Mouse (Mus musculus) right cerebral cortex, postnatal 10 days (tissue): ENCODE data around the gene Acsm4.
"Not testable (repeated sequence)": the region's sequence is repeated elsewhere in the genome, so short reads cannot be mapped to it uniquely, and the experiment has no call there.

Experiments used
- DNase-seq, 2 experiments: peaks; one replicate each; pipeline ENCODE4 v3.0.0; 2021; ENCODE audit warnings: low spot score in 2 of 2

The Acsm4 gene

DNA sequence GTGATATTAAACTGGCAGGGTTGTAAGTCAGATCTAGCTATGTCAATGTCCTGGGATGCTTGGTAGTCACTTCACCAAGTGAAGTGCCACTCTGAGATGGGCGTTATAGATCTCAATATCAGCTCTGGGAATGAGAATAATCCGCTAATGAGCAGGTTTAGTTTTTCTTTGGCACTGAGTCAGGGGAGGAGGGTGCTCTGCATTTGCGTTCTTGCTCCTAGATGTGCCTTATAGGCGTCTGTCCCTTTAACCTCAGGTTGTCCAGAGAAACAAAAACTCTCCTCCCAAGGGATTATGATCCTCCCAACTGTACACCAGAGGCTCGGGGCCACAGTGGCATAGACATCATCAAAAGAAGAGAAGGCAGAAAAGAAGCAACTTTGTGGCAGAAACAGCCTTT is at the start of gene Acsm4:
TSS of gene Acsm4 (plus strand) at position 301 of the 400 bp plus-strand sequence.
- no peak for DNase-seq

- DNase-seq, result no peak
Observed at GRCm38 (mm10) chr7:119642307-119642706, 47.5 kb upstream of the Acsm4 start.

DNA sequence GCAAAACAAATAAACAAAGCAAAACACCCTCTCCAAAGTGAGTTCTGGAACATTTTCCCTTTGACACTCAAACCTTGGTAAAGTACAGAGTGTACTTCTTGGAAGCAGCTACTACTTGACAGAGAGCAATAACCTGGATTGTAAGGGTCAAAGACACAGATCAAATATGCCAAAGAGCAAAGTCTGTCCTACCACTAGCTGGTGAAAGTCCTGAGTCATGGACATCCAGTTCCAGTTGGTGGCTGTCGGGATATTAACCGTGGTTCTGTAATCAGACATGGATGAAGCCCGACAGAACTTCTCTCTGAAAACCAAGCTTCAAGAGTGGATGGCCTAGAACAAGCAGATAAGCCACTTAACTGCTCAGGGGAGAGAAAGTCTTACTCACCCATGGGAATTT is 21.9 kb upstream of the Acsm4 start:
- no peak for DNase-seq

DNA sequence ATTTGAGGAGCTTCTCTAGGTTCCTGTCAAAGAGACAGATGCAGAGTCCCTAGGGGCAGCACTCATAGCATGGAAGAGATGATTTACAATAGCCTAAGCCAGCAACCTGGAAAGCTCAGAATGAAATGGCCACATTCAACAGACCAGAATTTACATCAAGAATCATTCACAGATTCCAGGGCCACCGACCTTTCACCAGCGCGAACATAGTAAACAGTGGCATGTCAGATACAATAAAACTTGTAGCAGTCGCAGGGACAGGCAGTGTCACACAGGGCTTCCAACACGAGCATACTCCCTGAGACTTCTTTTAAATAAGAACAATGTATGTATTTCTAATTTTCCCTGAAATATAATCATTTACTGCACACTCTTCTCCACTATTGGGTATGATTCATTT is 19.4 kb upstream of the Acsm4 start:
- DNase-seq, result no peak

DNA sequence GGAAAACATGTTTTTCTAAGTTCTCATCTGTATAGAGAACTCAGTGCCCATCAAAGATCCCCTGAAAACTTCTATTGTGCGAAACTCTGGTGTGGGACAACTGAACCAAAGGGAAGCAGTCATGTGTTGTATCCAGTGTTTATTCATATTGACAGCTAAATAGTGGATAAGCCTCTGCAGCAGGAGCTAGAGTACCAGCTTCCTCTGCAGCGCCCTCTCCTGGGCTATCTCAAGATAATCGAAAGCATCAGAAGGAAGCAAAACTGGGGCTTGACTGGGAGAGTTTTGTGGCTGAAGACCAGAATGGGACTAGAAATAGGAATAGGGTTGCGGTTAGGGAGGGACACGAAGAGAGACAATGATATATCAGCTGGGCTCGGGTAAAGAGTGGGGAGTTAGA is 18.9 kb upstream of the Acsm4 start:
- DNase-seq, result no peak

GRCm38 (mm10) chr7:119673465-119673864 is 16.4 kb upstream of the Acsm4 start:
- peak; percentile 57 to 62 for DNase-seq

GRCm38 (mm10) chr7:119680107-119680506 is 9.7 kb upstream of the Acsm4 start:
- DNase-seq, result no peak

DNA sequence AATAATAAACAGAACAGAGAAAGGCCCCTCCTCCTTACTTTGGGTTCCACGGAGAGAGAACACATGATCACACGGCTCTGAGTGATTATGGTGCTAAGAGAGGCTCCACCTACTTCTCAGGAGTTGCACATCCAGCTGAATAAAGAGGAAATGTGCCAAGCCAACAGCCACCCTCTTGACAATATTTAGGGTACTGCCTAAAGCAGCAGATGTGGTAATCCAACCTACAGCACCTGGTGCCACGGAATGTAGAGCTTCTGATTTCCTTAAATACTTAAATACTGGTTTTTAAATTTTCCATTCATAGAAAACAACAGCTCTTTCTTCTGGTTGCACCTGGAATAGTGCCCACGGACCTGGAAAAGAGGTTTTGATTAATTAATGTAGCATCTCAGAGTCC is 7.1 kb upstream of the Acsm4 start:
- DNase-seq, result no peak

- no peak for DNase-seq
Observed at GRCm38 (mm10) chr7:119692302-119692701, 2.5 kb downstream of the Acsm4 start.

- no peak for DNase-seq
Observed at GRCm38 (mm10) chr7:119694926-119695325, 5.1 kb downstream of the Acsm4 start.

DNA sequence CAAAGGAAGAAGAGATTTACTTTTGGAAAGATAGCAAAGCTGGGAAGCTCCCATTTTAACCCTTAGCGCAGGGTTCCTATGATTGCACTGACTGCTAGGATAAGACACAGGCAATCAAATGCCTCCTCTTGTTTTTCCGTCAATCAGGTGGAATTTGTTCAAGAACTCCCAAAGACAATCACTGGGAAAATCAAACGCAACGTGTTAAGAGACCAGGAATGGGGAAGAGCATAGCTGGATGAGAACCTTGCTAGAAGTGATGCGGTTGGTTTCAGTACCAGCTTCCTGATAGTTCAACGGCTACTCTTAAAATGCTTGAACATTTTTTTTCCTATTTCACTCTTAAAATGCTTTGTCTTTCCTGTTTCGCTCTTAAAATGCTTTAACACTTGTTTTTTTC is 24.3 kb downstream of the Acsm4 start:
- DNase-seq, result no peak

DNA sequence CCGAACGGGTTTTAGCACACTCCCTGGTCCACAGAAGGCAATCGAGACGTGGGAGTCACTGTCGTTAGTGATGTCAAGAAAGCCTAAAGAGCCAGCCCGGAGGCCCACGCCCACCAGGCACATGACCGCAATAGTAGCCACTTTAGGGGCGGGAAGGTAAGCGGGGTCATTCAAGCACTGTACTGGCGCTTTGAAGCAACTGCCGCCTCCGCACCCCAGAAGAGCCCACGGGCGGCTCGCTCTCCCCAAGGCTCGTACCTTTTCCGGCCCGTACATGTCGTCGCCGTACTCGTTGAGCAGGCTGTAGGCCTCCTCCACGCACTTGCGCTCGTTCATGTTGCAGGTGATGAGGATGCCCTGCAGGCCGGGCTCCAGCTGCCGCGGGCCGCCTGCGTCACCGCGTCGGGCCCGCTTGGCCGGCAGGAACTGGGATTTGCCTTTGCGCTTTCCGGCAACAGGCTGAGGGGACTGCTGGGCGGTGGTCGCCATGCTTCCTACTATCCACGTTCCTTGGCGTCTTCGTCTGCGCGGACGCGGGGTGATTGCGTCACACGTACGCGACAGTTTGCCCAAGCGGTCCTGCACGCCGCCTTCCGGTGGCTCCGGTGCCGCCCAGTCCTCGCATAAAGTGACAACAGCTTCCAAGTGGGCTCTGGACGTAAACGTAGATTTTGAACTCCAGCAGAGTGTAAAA is 30.6 kb downstream of the Acsm4 start, which contains the start of gene Thumpd1:
TSS of gene Thumpd1 (minus strand) at position 546 of the 694 bp plus-strand sequence.
- peak; percentile 97 to 98 for DNase-seq

GRCm38 (mm10) chr7:119720947-119721310 is 31.1 kb downstream of the Acsm4 start:
- DNase-seq, result peak in 1 of 2 experiments; percentile 29

- no peak for DNase-seq
Observed at GRCm38 (mm10) chr7:119727621-119728020, 37.8 kb downstream of the Acsm4 start.

DNA sequence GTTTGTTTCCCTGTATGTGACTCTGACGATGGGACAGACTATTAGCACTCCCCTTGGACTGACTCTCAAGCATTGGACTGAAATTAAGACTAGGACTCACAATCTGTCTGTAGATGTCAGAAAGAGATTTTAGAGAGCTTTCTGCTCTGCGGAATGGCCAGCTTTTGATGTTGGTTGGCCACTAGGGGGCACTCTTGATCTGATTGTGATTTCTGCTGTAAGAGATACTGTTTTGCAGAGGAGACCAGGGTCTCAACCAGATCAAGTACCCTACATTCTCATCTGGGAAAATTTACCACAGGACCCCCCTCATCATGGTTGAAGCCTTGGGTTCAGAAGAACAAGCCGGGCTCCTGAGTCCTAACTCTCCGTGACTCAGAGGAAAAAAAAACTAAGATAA is 41.4 kb downstream of the Acsm4 start:
- not testable (repeated sequence) for DNase-seq

DNA sequence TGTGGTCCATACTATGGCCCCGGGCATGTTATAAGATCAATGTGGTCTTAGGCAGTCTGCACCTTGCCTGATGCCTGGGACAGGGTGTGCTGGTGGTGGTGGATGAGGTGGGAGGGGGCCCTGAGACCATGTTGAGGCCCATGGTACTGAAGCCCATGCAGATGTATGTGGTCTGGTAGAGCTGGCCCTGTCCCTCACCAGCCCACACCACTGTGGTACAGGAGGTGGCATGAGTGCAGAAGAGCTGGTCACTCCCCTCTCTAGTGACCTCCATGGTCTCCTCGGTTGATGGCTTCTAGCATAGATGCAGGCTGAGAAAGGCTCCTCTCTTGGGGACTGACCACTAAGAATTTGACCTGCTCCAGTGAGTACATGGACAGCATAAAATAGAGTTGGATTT is 49.1 kb downstream of the Acsm4 start:
- no peak for DNase-seq

DNA sequence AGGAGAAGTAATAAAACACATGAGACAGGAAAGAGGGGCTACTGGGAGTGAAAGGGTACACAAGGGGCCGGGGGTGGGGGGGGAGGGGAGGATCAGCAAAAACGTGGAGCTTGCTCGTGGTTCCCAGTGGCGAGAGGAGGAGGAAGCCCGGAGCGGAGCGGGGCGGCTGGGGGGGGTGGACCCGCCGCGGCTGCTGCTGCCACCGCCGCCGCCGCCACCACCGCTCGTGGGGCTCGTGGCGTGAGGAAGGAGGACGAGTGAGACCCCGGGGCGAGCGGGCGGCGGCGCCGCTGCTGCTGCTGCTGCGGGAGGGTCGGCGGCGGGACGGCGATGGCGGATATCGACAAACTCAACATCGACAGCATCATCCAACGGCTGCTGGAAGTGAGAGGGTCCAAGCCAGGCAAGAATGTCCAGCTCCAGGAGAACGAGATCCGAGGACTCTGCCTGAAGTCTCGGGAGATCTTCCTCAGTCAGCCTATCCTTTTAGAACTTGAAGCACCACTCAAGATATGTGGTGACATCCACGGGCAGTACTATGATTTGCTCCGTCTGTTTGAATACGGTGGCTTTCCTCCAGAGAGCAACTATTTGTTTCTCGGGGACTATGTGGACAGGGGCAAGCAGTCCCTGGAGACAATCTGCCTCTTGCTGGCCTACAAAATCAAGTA is 50.1 kb downstream of the Acsm4 start:
- not testable (repeated sequence) for DNase-seq

GRCm38 (mm10) chr7:119744321-119744720 is 54.5 kb downstream of the Acsm4 start:
- DNase-seq, result no peak

DNA sequence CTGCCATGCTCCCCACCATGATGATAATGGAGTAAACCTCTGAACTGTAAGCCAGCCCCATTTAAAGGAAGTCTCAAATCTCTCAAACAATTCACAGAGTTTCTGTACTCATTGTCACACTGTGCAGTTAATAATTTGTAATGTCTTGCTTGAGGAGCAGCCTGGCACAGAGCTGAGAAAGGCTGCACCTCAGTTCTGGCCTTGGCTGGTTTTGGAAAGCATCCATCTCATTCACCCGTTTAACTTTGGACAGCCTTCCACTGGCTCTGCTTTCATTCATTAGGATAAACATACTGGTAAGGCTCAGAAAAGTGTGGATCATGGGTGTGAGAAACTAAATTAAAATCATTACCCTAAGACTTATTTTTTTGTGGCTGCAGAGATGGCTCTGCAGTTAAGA is 56.0 kb downstream of the Acsm4 start:
- DNase-seq, result no peak

DNA sequence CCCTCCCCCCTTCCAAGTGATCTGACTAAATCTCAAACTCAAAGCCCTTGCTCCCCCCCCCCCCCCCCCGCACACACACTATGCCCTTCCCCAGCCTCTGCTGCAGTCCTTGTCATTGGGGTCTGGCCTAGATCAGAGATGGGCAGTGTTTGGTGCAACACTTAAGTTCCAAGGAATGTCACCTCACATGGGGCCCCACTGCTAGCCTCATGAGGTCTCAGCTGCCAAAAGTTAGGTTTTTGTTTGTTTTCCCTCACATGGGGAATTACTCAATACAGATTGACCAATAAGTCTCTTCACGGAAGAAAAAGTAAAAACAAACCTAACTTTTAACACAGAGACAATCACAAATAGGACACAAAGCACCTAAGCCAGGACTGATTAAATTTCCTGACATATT is 58.9 kb downstream of the Acsm4 start:
- no peak for DNase-seq

DNA sequence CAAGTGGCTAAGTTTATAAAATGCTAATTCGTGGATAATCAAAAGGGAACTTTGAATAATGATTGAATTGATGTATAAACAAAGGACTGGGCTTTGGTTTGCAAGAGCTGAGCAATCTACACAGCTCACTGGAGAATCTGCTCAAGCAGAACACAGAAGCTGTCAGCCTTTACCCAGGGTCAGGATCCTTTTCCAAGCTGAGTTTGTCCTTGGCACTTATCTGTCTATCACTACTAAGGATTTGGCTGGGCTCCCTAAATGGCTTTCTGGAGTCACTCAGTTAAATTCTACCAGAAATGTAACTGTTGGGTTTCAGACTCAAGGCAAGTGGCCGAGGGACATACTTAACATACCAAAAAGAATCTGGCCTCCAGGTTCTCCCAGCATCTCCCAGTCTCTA is 60.1 kb downstream of the Acsm4 start:
- no peak for DNase-seq

DNA sequence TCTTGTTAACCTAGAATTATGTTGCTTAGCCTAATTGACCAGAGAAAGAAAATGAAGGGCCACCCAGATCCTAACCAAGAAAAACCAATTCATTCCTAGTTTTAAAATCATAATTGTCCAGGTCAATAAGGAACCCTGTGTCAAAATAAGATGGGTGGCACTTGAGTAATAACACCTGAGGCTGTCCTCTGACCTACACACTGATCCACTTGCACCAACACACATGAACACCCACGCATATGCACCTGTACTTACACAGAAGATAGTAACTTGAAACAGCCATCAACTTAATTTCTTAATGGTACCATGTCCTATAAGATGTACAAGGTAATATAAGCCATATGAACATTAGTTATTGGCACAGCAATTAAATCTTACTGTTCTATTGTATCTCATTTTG is 63.9 kb downstream of the Acsm4 start:
- no peak for DNase-seq

- no peak for DNase-seq
Observed at GRCm38 (mm10) chr7:119760527-119760951, 70.7 kb downstream of the Acsm4 start, which contains the start of gene Acsm3. Gene Acsm3 (plus strand): TSS chr7:119760923.
